Mouse (Mus musculus) liver (tissue): Measurements from ENCODE around the gene Hist2h2ac.

Source experiments
- DNase-seq: peaks from one replicate; pipeline ENCODE4 v3.0.0-alpha.2; 2020; ENCODE audit warnings: mixed read lengths

The Hist2h2ac gene

DNA sequence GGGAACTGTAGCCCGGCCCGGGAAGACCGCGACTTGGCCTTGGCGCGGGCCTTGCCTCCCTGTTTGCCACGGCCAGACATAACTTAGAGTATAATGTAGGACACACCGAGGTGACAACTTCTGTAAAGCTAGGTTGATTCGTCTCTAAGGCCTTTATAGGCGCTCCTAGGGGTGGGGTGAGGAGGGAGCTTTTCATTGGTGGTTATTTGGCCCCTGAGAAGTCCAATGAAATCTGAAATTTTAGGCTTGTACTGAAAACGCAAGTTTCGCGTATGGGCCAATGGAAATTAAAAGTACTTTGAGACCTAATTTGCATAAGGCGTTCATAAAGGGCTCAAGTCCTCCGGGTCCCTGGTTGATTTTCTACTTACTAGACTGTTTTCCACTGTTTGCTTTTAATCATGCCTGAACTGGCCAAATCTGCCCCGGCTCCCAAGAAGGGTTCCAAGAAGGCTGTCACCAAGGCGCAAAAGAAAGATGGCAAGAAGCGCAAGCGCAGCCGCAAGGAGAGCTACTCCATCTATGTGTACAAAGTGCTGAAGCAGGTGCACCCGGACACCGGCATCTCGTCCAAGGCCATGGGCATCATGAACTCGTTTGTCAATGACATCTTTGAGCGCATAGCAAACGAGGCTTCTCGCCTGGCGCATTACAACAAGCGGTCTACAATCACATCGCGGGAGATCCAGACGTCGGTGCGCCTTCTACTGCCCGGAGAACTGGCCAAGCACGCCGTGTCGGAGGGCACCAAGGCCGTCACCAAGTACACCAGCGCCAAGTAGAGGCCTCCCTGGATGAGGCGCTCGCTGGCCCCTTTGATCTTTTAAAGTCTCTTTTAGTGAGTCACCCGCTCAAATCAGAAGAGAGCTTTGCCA is at the start of gene Hist2h2ac, which contains the start of gene Hist2h2be:
Hist2h2ac (minus strand) TSS at position 116 of the 875 bp plus-strand sequence.
Hist2h2be (plus strand) TSS at position 355 of the 875 bp plus-strand sequence.
- DNase-seq, result peak; percentile 89

GRCm38 (mm10) chr3:96269511-96270474 is 49.1 kb upstream of the Hist2h2ac start, which contains the start of gene Hist2h2bb:
Gene Hist2h2bb, plus strand, starts transcription at chr3:96269752.
- DNase-seq, result peak; percentile 94

DNA sequence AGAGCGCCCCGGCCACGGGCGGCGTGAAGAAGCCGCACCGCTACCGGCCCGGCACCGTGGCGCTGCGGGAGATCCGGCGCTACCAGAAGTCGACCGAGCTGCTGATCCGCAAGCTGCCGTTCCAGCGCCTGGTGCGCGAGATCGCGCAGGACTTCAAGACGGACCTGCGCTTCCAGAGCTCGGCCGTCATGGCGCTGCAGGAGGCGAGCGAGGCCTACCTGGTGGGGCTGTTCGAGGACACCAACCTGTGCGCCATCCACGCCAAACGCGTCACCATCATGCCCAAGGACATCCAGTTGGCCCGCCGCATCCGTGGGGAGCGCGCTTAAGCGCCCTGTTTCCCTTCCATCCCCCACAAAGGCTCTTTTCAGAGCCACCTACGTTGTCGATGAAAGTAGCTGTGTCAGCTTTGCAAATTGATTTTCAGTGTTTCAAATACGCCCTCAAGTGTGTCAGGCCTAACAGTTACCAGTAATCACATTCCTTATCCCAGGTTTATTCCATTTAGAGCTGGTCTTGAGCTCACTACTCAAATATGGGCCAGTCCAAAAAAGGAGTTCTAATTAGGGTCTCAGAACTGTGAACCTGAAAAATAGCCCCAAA is 48.2 kb upstream of the Hist2h2ac start:
- peak; percentile 36 for DNase-seq

DNA sequence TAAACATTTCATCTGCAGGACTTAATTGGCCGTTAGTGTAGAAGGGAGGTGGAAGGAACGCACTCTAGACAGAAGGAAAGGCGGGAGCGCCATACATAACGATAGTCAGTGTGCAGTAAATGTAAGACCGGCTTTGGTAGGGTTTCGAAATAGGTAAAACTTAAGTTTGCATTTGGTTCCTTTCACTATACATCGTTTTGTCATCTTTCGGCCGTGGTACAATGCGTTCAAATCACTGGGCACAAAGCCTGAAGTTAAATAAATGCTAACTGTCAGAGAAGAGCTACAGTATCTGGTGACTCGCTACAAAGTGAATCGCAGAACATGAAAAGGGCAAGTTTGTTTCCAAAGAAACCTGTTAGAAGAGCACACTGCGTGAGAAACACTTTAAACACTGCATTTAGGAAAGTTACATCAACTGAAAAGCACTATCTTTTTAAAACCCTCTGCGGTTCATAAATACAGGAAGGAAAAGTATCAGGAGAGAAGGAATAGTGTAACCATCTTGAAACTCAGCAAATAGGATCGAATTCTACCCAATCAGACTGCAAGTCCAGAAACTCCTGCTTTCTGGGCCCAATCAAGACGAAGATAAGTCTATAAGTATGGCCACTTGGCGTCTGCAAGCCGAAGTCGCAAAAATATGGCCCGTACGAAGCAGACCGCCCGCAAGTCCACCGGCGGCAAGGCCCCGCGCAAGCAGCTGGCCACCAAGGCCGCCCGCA is 47.5 kb upstream of the Hist2h2ac start, which contains the start of gene Hist2h3b:
Hist2h3b (plus strand) TSS at position 604 of the 725 bp plus-strand sequence.
- DNase-seq, result peak; percentile 87

- no peak for DNase-seq
These were observed 46.9 kb upstream of the Hist2h2ac start for GRCm38 (mm10) chr3:96267541-96267940.

DNA sequence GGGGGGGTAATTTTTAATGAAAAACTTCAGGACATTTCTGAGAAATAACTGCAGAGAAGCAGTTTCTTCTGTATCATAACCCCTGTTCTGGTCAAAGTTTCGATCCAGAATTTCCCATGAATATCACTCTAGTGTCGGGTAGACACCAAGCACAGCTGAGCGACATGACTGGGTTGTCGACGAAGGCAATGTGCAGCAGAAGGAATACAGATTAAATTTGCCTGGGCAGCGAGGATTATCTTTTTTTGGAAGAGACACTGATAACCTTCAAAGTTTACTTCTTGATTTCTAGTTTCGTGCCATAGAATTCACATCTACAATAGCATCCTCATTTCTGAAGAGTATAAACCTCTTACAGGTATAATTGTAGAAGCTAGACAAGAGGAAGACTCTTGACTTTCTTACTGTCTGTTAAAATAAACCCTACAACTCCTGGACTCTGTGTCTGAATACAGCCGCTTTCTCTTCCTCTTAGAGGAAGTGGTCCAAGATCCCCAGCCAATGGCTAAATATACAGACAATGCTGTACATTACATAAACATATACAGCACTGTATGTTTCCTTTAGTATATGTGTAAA is 45.5 kb upstream of the Hist2h2ac start:
- DNase-seq, result peak; percentile 50

DNA sequence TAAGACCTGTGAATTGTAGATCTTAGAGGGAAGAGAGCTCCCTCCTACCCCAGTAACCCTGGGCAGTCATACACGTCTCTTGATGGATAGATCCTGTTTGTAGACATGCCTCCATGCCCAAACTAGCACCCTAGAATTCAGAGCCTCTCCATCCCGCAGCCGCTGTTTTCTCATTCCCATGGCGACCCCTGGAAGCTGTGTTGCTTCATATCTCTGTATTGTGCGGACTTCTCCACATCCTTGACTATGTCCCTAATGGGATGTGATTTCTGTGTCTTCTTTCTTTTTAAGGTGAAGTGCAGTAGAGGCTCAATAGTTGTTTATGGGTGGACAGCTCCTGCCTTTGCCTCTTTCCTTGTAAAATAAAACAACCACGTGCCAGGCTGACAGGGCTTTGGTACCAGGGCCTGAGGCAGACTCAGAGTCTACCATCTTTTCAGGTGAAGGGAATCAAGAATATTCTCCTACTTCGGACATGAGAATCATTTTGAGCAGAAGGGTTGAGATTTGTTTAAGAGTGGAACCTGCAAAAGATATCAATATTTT is 43.8 kb upstream of the Hist2h2ac start:
- DNase-seq, result no peak

DNA sequence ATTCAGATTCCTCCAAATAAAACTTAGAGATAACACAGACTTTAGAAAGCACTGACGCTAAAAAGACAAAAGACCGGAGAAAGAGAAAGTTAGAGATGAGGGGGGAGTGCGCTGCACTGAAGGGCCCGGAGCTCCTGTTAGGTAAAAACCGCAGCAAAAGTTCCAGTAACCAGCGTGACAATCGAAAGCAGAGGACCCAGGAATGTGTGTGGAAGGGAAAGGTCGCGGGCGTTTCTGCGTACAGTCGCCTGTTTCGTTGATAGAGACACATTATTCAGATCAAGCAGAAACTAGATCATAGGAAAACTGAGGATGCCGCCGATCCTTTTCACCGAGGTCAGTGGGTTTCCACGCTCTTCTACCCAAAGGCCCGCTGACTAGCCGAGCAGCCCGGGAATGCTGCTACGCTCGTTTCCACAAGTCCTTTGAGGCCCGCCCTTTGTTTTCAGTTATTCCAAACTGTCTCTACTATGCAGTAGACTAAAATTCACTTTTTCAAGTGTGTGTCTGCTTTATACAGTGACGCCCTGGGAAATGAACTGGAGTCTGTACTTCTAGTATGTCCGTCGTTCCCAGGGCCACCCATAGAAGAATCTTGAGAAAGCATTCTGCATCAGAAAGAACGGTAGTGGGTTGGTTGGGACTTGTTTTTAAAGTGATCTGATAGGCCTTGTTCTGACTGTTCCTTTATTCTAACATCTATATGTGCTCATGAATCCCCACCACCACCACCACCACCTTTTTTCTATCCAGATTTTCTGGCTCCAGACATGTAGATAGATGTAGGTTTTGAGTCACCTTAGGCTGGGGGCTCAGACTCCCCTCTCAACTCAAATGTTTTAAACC is 43.1 kb upstream of the Hist2h2ac start:
- peak; percentile 54 for DNase-seq

DNA sequence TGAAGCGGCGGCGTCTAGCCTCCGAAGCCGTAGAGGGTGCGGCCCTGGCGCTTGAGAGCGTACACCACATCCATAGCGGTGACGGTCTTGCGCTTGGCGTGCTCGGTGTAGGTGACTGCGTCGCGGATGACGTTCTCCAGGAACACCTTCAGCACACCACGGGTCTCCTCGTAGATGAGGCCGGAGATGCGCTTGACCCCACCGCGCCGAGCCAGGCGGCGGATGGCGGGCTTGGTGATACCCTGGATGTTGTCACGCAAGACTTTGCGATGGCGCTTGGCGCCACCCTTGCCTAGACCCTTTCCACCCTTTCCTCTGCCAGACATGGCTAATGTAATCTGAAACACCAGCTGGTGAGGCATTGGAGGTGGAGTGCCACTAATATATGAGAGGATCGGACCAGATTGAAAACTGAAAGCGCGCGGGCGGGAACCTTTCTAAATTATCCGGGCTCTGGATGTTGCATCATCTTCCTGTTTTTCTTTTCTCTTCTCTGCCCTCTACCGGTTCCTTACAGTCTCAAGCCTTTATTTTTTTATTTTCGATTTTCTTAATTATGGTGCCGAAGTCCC is 42.4 kb upstream of the Hist2h2ac start, which contains the start of gene Hist2h4:
Hist2h4 (minus strand) TSS at position 333 of the 572 bp plus-strand sequence.
- DNase-seq, result peak; percentile 94

- peak; percentile 87 for DNase-seq
These were observed 41.7 kb upstream of the Hist2h2ac start for GRCm38 (mm10) chr3:96262216-96262875.

DNA sequence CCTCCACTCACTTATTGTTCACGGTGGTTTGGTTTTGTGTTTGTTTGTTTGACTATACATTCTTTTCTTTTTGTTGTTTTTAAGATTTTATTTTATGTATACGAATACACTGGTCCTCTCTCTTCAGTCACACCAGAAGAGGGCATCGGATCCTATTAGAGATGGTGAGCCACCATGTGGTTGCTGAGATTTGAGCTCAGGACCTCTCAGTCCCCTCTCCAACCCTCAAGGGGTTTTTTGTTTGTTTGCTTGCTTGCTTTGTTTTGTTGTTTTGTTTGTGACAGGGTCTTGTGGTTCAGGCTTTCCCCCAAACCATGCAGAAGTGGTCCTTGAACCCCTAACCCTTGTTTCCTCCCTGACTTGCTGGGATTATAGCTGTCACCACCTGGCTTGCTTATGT is 40.9 kb upstream of the Hist2h2ac start:
- no peak for DNase-seq

DNA sequence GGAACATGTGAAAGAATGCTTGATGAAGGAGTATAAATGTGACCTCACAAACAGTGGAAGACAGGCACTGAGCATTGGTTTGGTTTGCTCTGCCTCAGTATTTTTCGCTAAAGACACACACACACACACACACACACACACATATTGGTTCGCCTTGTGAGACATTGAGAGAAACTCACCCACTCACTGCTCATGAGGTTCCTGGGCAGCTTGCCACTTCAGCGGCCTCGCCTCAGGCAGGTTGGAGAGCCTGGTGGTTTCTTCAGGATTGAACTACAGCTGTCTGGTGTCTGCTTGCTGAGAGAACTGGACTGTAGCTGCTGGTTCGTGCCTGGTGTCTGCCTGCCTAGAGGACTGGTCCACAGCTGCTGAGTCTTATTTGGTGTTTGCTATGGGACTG is 39.5 kb upstream of the Hist2h2ac start:
- DNase-seq, result no peak

- DNase-seq, result no peak
These were observed 36.5 kb upstream of the Hist2h2ac start for GRCm38 (mm10) chr3:96257190-96257589.

DNA sequence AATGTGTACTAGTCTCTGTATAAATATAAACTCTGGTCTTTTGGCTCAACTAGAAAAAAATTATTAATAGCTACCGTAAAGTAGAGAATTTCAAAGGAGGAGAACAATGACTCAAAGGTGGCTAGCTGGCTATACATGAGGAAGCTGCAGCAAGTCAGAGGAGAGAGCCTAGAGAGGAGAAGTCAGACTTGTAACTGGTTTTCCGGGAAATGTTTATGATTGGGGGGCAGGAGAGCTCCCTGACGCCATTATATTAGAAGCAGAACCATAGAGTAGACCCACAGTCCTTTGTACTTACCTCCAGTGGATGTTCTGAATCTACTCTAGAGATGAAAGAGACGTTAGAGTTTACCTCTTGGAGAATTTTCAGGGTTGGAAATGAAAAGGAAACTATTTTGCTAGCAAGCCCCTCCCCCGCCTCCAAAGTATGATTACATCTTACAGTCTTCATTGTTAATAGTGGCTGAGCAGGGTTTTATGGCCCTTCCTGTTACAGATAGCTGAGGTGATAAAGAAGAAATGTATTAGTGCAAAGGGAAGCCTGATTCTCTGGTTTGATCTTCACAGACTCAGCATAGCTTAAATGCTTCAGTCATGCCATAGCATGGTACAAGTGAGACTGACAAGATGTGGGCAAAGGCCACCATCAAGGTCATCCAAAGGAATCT is 35.4 kb upstream of the Hist2h2ac start:
- no peak for DNase-seq

GRCm38 (mm10) chr3:96254683-96255355 is 34.1 kb upstream of the Hist2h2ac start:
- peak; percentile 84 for DNase-seq

GRCm38 (mm10) chr3:96251787-96252186 is 31.1 kb upstream of the Hist2h2ac start:
- no peak for DNase-seq

GRCm38 (mm10) chr3:96250890-96251289 is 30.2 kb upstream of the Hist2h2ac start:
- DNase-seq, result no peak

GRCm38 (mm10) chr3:96249034-96249345 is 28.3 kb upstream of the Hist2h2ac start:
- no peak for DNase-seq
